Mouse (Mus musculus) heart, embryonic 15.5 days (tissue): ENCODE measurements around the gene Anks6. TPM values are rescaled to one million over a fixed set of nuclear protein-coding genes. Genes with fewer than 3 reads are reported as not detected.
A peak's percentile ranks its signal among the peaks of the same experiment; 100 is the strongest.
"Not testable (repeated sequence)": the region's sequence is repeated elsewhere in the genome, so short reads cannot be mapped to it uniquely, and the experiment has no call there.

Experiments used
- ATAC-seq: fragments of 200-750 bp; cut with Nextera tagmentation; replicated peaks from 2 replicates; pipeline ENCODE4 v1.8.0; 2017; ENCODE audit warnings: low read depth, moderate TSS enrichment; ENCODE audit not compliant: insufficient number of reproducible peaks, insufficient read depth, low FRiP score
- H3K27ac ChIP-seq: fragments of 300-500 bp; sonication (generic); 2 replicates; pipeline ENCODE4 v1.5.1; 2015; ENCODE audit warnings: mild to moderate bottlenecking, inconsistent platforms
- H3K27me3 ChIP-seq: fragments of 300-500 bp; sonication (generic); 2 replicates; pipeline ENCODE4 v1.6.1; 2015; ENCODE audit warnings: inconsistent platforms
- H3K36me3 ChIP-seq: fragments of 300-500 bp; sonication (generic); 2 replicates; pipeline ENCODE4 v1.6.1; 2015; ENCODE audit warnings: mild to moderate bottlenecking, inconsistent platforms
- H3K4me1 ChIP-seq: fragments of 300-500 bp; sonication (generic); replicated peaks from 2 replicates; pipeline ENCODE4 v1.6.1; 2015; ENCODE audit warnings: inconsistent platforms
- H3K4me2 ChIP-seq: fragments of 300-500 bp; sonication (generic); 2 replicates; pipeline ENCODE4 v1.6.1; 2015; ENCODE audit warnings: inconsistent platforms, mild to moderate bottlenecking, moderate library complexity
- H3K4me3 ChIP-seq: fragments of 300-500 bp; sonication (generic); 2 replicates; pipeline ENCODE4 v1.5.1; 2015; ENCODE audit warnings: mild to moderate bottlenecking, inconsistent platforms
- H3K9ac ChIP-seq: fragments of 300-500 bp; sonication (generic); 2 replicates; pipeline ENCODE4 v1.6.1; 2015; ENCODE audit warnings: mild to moderate bottlenecking, inconsistent platforms
- H3K9me3 ChIP-seq: fragments of 300-500 bp; sonication (generic); replicated peaks from 2 replicates; pipeline ENCODE4 v1.6.1; 2016; ENCODE audit warnings: inconsistent platforms
- whole genome bisulfite sequencing: fragments of 180-500 bp; shearing (Covaris S2); methylation state at CpG from one replicate; pipeline ENCODE4 v1.1.7; 2015; ENCODE audit warnings: mixed read lengths; 5-methylcytosine and 5-hydroxymethylcytosine counted together
- polyA plus RNA-seq: library from polyadenylated mRNA; unstranded; fragments of >200 nt; fragmentation: Nextera tagmentation; extraction: Ambion mirVana; gene quantifications from 2 replicates; pipeline ENCODE4 v1.2.1, GENCODE M21; 2015

Anks6 gene
- polyA plus RNA-seq, 1 experiment from 2014 or later, result 1.5 TPM

DNA sequence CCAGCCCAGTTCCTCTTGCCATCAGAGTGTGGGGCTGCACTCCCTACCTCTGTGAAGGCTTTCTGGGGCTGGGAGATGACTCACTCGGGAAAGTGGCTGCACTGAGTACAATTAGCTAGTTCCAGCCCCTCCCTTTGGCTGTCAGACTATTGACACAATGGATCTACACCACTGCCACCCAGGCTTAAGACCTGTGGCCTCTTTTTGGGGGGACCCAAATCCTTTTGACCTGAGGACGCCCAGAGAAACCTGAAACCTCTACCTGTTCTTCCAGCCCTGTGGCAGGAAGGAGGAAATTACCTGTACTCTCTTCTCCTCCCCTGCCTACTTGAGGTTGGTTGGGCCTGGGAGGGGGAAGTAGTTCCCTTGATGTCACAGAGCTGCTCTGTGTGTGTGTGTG, 17.8 kb upstream of the Anks6 start:
- H3K9ac ChIP-seq, result no peak overlapping the region
- WGBS, result 30% methylated on average over 2 of the region's 2 CpGs
- H3K36me3 ChIP-seq, result no peaks in the 10 kb centered on the region
- no peaks in the 10 kb centered on the region for H3K4me1 ChIP-seq
- no peak for ATAC-seq
- no peak overlapping the region for H3K4me3 ChIP-seq
- no peaks in the 10 kb centered on the region for H3K27me3 ChIP-seq
- no peaks in the 10 kb centered on the region for H3K9me3 ChIP-seq
- H3K4me2 ChIP-seq, result no peak overlapping the region
- H3K27ac ChIP-seq, result no peak overlapping the region

DNA sequence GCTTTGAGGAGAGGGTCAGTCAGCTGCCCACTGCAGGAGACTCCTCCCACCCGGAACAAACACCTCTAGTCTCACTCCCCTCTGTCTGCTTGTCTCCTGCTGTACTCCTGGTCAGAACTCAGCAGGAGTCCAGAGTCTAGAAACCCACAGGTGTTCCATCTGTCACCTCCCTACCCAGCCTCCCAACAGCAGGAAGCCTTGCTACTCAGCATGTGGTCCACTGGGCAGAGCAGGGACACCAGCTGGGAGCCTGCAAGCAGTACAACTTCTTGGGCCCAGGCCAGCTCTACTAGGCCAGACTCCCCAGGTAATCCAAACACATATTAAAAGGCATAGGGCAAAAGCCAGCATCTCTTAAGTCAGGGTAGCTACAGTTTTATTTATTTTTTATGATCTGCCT, 3.7 kb upstream of the Anks6 start:
- Histone ChIP-seq H3K27me3 (0 out of 2 replicates have a peak, but pooled peaks cover 3% of the 10 kb centered on the region), H3K36me3 (no peaks in the 10 kb centered on the region), H3K9ac (no peak overlapping the region), H3K9me3 (no peaks in the 10 kb centered on the region), H3K4me1 (peaks cover 6% of the 10 kb centered on the region), H3K4me3 (no peak overlapping the region), H3K4me2 (no peak overlapping the region), H3K27ac (no peak overlapping the region)
- WGBS, result 27% methylated on average over 1 of the region's 1 CpGs
- ATAC-seq, result no peak

DNA sequence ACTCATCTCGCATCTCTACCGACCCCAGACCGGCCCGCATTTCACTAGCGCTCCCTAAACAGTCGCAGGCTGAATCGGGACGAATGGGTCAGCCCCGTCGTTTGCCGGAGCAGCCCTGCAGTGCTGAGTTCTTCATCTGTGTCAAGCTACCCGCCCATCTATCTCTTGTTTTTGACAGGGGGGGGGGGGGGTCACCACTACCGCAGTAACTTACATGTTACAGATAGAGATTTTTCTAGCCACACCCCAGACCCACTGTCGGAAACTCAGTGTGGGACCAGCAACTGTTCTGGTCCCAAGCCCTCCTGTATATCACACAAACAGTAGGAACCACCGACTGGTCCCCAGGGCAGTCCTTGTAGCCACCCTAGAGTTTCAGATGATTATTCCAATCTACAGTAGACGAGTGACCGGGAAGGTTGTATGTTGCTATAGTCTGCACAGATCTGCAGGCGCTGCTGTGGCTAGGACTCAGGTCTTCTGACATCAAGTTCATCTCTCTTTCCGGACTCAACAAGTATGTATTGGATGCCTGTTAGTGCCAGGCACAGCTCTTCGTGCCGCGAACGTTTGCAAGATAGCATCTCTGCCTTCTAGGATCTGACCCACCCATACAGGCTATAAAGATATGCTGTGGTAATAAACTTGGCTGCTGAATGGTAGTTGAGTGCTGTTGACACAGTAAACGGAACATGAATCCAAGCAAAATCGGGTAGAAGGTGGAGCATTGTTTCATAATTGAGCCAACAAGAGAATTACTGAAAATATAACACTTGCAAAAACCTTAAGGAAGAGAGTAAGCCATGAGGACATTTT, 491 bp upstream of the Anks6 start:
- H3K9me3 ChIP-seq, result no peaks in the 10 kb centered on the region
- H3K4me3 ChIP-seq, result peak overlapping the region; percentile 75
- 0 out of 2 replicates have a peak, but pooled peaks have one; percentile 3 for ATAC-seq
- H3K4me1 ChIP-seq, result peaks cover 6% of the 10 kb centered on the region
- no peaks in the 10 kb centered on the region for H3K36me3 ChIP-seq
- H3K27me3 ChIP-seq, result 0 out of 2 replicates have a peak, but pooled peaks cover 14% of the 10 kb centered on the region
- peak overlapping the region; percentile 56 for H3K27ac ChIP-seq
- 31% methylated on average over 25 of the region's 25 CpGs for WGBS
- peak overlapping the region; percentile 75 for H3K9ac ChIP-seq
- peak overlapping the region; percentile 86 for H3K4me2 ChIP-seq

DNA sequence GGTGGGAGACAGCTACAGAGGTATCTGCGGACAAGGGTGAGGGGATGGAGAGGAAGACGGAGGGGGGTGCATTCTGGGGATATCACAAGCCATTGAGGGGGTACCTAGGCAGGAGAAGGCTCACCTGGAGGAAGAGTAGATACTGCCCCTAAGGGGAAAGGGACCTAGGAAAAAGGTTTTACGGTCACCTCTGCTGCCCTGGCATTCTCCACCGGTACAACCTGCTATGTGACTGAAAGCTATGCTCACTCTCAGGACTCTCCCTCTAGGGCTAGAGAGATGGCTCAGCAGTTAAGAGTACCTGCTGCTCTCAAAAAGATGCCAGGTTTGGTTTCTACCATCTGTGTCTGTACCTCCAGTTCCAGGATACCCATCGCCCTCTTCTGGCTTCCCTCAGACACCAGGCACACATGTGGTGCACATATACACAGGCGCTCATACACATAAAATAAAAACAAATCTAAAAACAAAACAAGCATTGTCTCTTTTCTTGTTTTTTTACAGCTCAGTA, 1.6 kb downstream of the Anks6 start:
- H3K27ac ChIP-seq, result no peak overlapping the region
- no peaks in the 10 kb centered on the region for H3K36me3 ChIP-seq
- no peak for ATAC-seq
- H3K27me3 ChIP-seq, result 0 out of 2 replicates have a peak, but pooled peaks cover 21% of the 10 kb centered on the region
- no peak overlapping the region for H3K4me3 ChIP-seq
- H3K4me1 ChIP-seq, result peaks cover 14% of the 10 kb centered on the region
- no peak overlapping the region for H3K9ac ChIP-seq
- H3K9me3 ChIP-seq, result no peaks in the 10 kb centered on the region
- WGBS, result 96% methylated on average over 6 of the region's 6 CpGs
- H3K4me2 ChIP-seq, result no peak overlapping the region

DNA sequence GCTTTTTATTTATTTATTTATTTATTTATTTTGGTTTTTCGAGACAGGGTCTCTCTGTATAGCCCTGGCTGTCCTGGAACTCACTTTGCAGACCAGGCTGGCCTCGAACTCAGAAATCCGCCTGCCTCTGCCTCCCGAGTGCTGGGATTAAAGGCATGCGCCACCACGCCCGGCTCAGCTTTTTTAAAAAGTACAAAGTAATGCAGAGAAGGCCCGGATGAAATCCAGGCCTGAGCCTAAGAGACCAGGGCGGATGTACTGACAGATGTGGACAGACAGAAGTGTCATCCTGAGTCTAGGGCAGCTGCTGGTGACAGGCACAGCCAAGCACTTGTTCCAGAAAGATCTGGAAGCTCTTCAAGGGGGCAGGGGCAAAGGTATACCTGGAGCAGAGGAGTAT, 2.1 kb downstream of the Anks6 start:
- not testable (repeated sequence) for H3K27ac ChIP-seq, H3K9ac ChIP-seq, ATAC-seq, H3K4me3 ChIP-seq, H3K9me3 ChIP-seq, H3K36me3 ChIP-seq, H3K4me2 ChIP-seq
- peaks cover 18% of the 10 kb centered on the region for H3K4me1 ChIP-seq
- 0 out of 2 replicates have a peak, but pooled peaks cover 21% of the 10 kb centered on the region for H3K27me3 ChIP-seq
- WGBS, result 85% methylated on average over 9 of the region's 9 CpGs

DNA sequence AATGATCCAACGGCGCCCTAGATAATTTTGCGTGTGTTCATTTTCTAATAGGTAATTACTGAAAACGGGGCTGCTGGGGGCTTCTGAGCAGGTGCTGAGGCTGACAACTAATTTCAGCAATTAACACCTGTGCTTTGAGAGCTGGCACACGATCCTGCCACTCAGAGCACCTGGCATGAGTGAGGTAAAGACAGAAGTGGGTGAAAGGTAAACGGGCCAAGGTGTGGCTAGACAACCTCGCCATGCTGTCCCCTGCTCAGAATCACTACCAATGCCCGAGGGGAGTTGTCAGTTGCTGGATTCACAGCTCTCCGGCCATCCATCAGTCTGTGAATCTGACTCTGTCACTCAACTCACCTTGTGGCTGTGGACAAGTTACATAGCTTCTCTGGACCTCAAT, 5.3 kb downstream of the Anks6 start:
- Histone ChIP-seq H3K4me2 (no peak overlapping the region), H3K27me3 (0 out of 2 replicates have a peak, but pooled peaks cover 21% of the 10 kb centered on the region), H3K4me3 (no peak overlapping the region), H3K27ac (no peak overlapping the region), H3K36me3 (no peaks in the 10 kb centered on the region), H3K9ac (no peak overlapping the region), H3K9me3 (no peaks in the 10 kb centered on the region), H3K4me1 (peaks cover 18% of the 10 kb centered on the region; the same call in 1 of the 2 replicates)
- WGBS, result 62% methylated on average over 9 of the region's 9 CpGs
- no peak for ATAC-seq

DNA sequence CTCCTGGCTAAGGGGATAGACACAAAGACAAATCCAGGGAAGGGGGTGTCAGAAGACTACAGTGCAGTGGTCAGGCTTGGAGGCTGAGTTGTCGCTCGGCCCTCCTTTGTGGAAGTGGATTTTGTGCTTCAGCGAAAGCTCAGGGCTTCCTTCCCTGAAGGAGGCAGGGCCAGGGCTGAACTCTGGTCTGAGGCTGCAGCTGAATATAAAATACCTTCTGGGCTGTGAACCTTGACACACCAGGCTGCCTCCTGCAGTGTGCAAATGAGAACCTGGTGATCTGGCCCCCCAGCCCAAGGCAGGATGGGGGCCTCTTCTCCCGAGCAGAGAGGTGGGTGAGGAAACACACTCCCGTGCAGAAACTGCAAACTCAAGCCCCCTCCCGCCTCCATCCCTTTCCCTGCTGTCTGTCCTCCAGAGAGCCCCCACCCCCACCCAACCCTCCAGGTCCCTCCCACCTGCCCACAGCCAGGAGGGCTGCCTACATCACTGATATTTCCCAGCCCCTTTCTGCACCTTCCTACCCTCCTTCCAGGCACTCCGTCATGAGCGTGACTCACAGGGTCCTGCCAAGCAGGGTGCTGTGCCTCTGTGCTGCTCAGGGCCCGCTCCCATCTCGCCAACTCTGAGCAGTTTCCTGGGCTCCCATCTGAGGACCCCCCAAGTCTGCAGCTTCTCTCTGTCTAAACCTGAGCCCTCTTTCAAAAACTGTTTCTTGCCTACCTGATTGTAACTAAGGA, 6.4 kb downstream of the Anks6 start:
- 0 out of 2 replicates have a peak, but pooled peaks cover 17% of the 10 kb centered on the region for H3K27me3 ChIP-seq
- H3K36me3 ChIP-seq, result no peaks in the 10 kb centered on the region
- no peak overlapping the region for H3K4me3 ChIP-seq
- H3K4me2 ChIP-seq, result no peak overlapping the region
- WGBS, result 28% methylated on average over 10 of the region's 10 CpGs
- no peak for ATAC-seq
- H3K27ac ChIP-seq, result no peak overlapping the region
- H3K4me1 ChIP-seq, result peaks cover 11% of the 10 kb centered on the region; the same call in 1 of the 2 replicates
- no peak overlapping the region for H3K9ac ChIP-seq
- no peaks in the 10 kb centered on the region for H3K9me3 ChIP-seq

DNA sequence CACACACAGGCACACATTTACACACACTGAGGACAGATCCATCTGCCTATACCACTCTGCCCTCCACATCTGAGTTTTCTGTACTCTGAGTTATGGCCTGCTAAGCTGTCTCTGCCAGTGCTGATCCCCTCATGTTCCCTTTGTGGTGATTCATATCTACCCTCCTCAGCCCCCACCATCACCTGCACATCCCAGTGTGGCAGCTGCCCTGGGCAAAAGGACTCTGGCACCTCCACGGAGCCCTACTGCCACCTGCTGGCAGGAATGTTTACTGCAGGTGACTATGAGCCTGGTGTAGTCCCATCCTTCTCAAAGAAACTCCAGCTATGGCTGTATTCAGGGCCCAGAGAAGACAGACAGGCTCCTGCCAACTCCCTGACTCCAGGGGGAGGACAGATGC, 7.1 kb downstream of the Anks6 start:
- Histone ChIP-seq H3K4me3 (no peak overlapping the region), H3K4me1 (peaks cover 11% of the 10 kb centered on the region; the same call in 1 of the 2 replicates), H3K9ac (no peak overlapping the region), H3K27me3 (0 out of 2 replicates have a peak, but pooled peaks cover 14% of the 10 kb centered on the region), H3K36me3 (no peaks in the 10 kb centered on the region), H3K9me3 (no peaks in the 10 kb centered on the region), H3K4me2 (no peak overlapping the region), H3K27ac (no peak overlapping the region)
- WGBS, result 0% methylated on average over 1 of the region's 1 CpGs
- ATAC-seq, result no peak

DNA sequence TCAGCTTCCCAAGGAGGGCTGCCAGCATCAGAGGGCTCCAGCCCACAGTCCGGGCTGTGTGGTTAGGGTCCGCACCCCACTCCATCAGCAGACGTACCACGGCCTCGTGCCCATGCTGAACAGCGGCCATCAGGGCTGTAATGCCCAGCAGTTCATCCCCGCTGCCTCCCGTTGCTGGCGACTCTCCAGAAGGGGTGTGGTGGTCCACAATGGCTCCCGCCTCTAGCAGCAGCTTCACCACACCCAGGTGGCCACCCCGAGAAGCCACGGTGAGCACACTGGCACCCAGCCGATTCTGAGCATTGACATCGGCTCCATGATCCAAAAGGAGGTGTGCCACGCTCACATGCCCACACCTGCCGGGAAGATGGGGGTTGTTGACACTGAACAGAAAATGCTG, 8.0 kb downstream of the Anks6 start:
- Histone ChIP-seq H3K9me3 (no peaks in the 10 kb centered on the region), H3K4me1 (peaks cover 11% of the 10 kb centered on the region; the same call in 1 of the 2 replicates), H3K9ac (no peak overlapping the region), H3K36me3 (no peaks in the 10 kb centered on the region), H3K4me3 (no peak overlapping the region), H3K27me3 (0 out of 2 replicates have a peak, but pooled peaks cover 10% of the 10 kb centered on the region), H3K4me2 (no peak overlapping the region), H3K27ac (no peak overlapping the region)
- no peak for ATAC-seq
- WGBS, result 91% methylated on average over 16 of the region's 16 CpGs

DNA sequence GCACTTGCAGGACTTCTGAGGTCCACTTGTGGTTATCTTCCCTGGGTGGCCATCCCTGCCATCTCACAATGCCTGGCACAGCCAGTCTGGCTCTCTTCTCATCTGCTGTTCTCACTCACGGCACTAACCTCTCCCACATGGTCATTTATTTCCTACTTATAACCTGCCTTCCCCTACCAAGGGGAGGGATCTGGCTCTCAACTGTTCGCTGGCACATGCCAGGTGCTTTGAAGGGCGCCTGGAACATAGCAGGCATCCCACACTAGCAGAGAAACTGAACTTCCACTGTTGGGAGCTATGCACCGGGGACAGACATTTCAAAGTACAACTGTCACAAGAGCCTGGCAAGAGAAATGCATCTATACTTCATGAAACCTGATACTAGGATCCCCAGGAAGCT, 9.5 kb downstream of the Anks6 start:
- no peak for ATAC-seq
- H3K4me3 ChIP-seq, result no peak overlapping the region
- H3K27me3 ChIP-seq, result 0 out of 2 replicates have a peak, but pooled peaks cover 7% of the 10 kb centered on the region
- no peaks in the 10 kb centered on the region for H3K9me3 ChIP-seq
- H3K27ac ChIP-seq, result no peak overlapping the region
- H3K9ac ChIP-seq, result no peak overlapping the region
- H3K4me2 ChIP-seq, result no peak overlapping the region
- no peaks in the 10 kb centered on the region for H3K36me3 ChIP-seq
- WGBS, result 61% methylated on average over 4 of the region's 4 CpGs
- peaks cover 11% of the 10 kb centered on the region; the same call in 1 of the 2 replicates for H3K4me1 ChIP-seq

DNA sequence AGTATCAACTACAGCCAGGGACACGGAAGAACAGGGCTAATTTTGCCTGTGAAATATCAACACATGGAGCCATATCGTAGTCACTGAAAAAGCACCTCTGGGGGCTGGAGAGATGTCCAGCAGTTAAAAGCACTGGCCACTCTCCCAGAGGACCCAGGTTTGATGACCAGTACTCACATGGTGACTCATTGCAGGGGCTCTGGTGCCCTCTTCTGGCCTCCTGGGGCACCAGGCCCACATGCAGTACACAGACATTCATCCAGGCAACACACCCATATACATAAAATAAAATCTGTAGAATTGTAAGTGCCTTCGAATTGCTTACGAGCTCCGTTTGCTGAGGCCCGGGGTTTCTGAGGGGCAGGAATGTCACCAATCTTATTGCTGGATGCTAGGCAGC, 10.3 kb downstream of the Anks6 start:
- Histone ChIP-seq H3K27me3 (no peaks in the 10 kb centered on the region), H3K4me1 (peaks cover 11% of the 10 kb centered on the region; the same call in 1 of the 2 replicates), H3K9ac (no peak overlapping the region), H3K9me3 (no peaks in the 10 kb centered on the region), H3K36me3 (no peaks in the 10 kb centered on the region), H3K27ac (no peak overlapping the region), H3K4me3 (no peak overlapping the region), H3K4me2 (no peak overlapping the region)
- WGBS, result 77% methylated on average over 6 of the region's 6 CpGs
- no peak for ATAC-seq
